Comparison of ENCODE assay signal across 35 mouse cellular contexts in the genomic region with DNA sequence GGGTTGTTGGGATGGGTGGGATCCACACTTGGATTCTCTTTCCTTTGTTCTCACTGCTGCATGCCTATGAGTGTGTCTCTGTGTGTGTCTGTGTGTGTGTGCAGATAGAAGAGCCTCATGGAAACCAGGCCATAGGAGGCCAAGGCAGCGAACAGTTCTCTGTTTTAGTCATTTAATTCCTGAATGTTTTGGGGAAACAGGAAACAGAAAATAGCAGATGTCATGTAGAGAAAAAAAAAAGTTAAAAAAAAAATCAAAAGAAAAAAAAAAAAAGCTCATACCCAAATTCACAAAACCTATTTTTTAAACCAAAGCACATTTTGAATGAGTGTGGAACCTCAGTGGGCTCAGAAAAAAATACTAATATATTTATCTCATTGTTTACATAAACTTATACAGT.
"Had no signal": no experiment of that assay in that cellular context is flagged by ENCODE, and none has a peak within 500 bp of the region (broad histone marks: within the 10 kb centered on the region; RNA-seq: fewer than 3 reads in every experiment).

No protein-coding gene starts in this region.

- H3K4me1 ChIP-seq: hindbrain, embryonic 10.5 days; hindbrain, embryonic 12.5 days; hindbrain, embryonic 13.5 days; hindbrain, embryonic 15.5 days; intestine, embryonic 15.5 days had no signal

- H3K9me3 ChIP-seq: heart, embryonic 10.5 days; heart, embryonic 12.5 days; heart, embryonic 13.5 days; heart, embryonic 15.5 days; hindbrain, embryonic 10.5 days; hindbrain, embryonic 12.5 days; hindbrain, embryonic 13.5 days; hindbrain, embryonic 15.5 days; intestine, embryonic 15.5 days; kidney, embryonic 15.5 days had no signal

- H3K9ac ChIP-seq: heart, embryonic 12.5 days; heart, embryonic 13.5 days; heart, embryonic 15.5 days; hindbrain, embryonic 12.5 days; hindbrain, embryonic 13.5 days; hindbrain, embryonic 14.5 days; hindbrain, embryonic 15.5 days; intestine, embryonic 15.5 days; kidney, embryonic 15.5 days had no signal

- H3K27me3 ChIP-seq: heart, embryonic 12.5 days; heart, embryonic 13.5 days; heart, embryonic 15.5 days; hindbrain, embryonic 12.5 days; hindbrain, embryonic 13.5 days; hindbrain, embryonic 15.5 days; intestine, embryonic 15.5 days; kidney, embryonic 15.5 days had no signal

- ATAC-seq: hindbrain, embryonic 16.5 days; hindbrain, postnatal 0 days; inflammation-experienced regulatory T-cells, adult 6 months; intestine, embryonic 15.5 days; intestine, embryonic 16.5 days; intestine, postnatal 0 days had no signal

- H3K4me3 ChIP-seq: heart, embryonic 10.5 days; heart, embryonic 12.5 days; heart, embryonic 13.5 days; heart, embryonic 15.5 days; hindbrain, embryonic 10.5 days; hindbrain, embryonic 12.5 days; hindbrain, embryonic 13.5 days; hindbrain, embryonic 15.5 days; intestine, embryonic 15.5 days; kidney, embryonic 15.5 days; left cerebral cortex, adult 2 months had no signal

- DNase-seq: heart, postnatal 10 days; heart, postnatal 14 days; heart, postnatal 36 days; heart, postnatal 4 days; kidney, adult 11 months; kidney, adult 18-20 months; kidney, adult 2 months; kidney, adult 8-10 months; kidney, adult 9 months; kidney, postnatal 10 days; kidney, postnatal 14 days; kidney, postnatal 25 days; kidney, postnatal 36 days; kidney, postnatal 4 days; layer of hippocampus, adult 9-11 months; layer of hippocampus, postnatal 36 days had no signal

- H3K27ac ChIP-seq: heart, embryonic 10.5 days; heart, embryonic 13.5 days; heart, embryonic 15.5 days; hindbrain, embryonic 10.5 days; hindbrain, embryonic 12.5 days; hindbrain, embryonic 13.5 days; hindbrain, embryonic 14.5 days; hindbrain, embryonic 15.5 days; hindbrain, postnatal 0 days; intestine, embryonic 15.5 days; kidney, embryonic 15.5 days; kidney, postnatal 0 days; left cerebral cortex, adult 2 months had no signal

- H3K4me2 ChIP-seq: heart, embryonic 11.5 days; heart, embryonic 12.5 days; heart, embryonic 13.5 days; heart, embryonic 15.5 days; hindbrain, embryonic 12.5 days; hindbrain, embryonic 13.5 days; hindbrain, embryonic 14.5 days; hindbrain, embryonic 15.5 days; intestine, embryonic 15.5 days; kidney, embryonic 15.5 days had no signal
